Mouse (Mus musculus): ENCODE measurements around the gene Zmym5.
"Not testable (repeated sequence)": the region's sequence is repeated elsewhere in the genome, so short reads cannot be mapped to it uniquely, and the experiment has no call there.

Gene Zmym5

GRCm38 (mm10) chr14:56811701-56812339 is at the start of gene Zmym5:
TSS of gene Zmym5 (minus strand) at chr14:56811716.
- peak; percentile 90 for DNase-seq

- DNase-seq: no peak
Measured at GRCm38 (mm10) chr14:56849681-56850080, 38.2 kb upstream of the Zmym5 start.

- DNase-seq: no peak
Measured at GRCm38 (mm10) chr14:56848322-56848721, 36.8 kb upstream of the Zmym5 start.

- DNase-seq: no peak
Measured at GRCm38 (mm10) chr14:56844507-56844906, 33.0 kb upstream of the Zmym5 start.

GRCm38 (mm10) chr14:56844033-56844432 is 32.5 kb upstream of the Zmym5 start:
- no peak for DNase-seq

GRCm38 (mm10) chr14:56834576-56834975 is 23.1 kb upstream of the Zmym5 start:
- DNase-seq: not testable (repeated sequence)

GRCm38 (mm10) chr14:56833211-56833610 is 21.7 kb upstream of the Zmym5 start:
- DNase-seq: not testable (repeated sequence)

- DNase-seq: no peak
Measured at GRCm38 (mm10) chr14:56832563-56833113, 21.1 kb upstream of the Zmym5 start.

- DNase-seq: no peak
Measured at GRCm38 (mm10) chr14:56832147-56832546, 20.6 kb upstream of the Zmym5 start.

- no peak for DNase-seq
Measured at GRCm38 (mm10) chr14:56830491-56831045, 19.1 kb upstream of the Zmym5 start.

GRCm38 (mm10) chr14:56824562-56824961 is 13.0 kb upstream of the Zmym5 start:
- DNase-seq: no peak

GRCm38 (mm10) chr14:56817616-56818015 is 6.1 kb upstream of the Zmym5 start:
- DNase-seq: no peak

GRCm38 (mm10) chr14:56817131-56817530 is 5.6 kb upstream of the Zmym5 start:
- DNase-seq: no peak

GRCm38 (mm10) chr14:56816541-56816940 is 5.0 kb upstream of the Zmym5 start:
- DNase-seq: no peak

GRCm38 (mm10) chr14:56812520-56813036 is 1.1 kb upstream of the Zmym5 start:
- peak; percentile 78 for DNase-seq

GRCm38 (mm10) chr14:56810781-56811690 is 480 bp downstream of the Zmym5 start:
- peak; percentile 45 for DNase-seq

- DNase-seq: peak; percentile 33
Measured at GRCm38 (mm10) chr14:56793243-56793642, 18.3 kb downstream of the Zmym5 start.

GRCm38 (mm10) chr14:56784575-56784974 is 26.9 kb downstream of the Zmym5 start:
- DNase-seq: no peak

GRCm38 (mm10) chr14:56778933-56779300 is 32.6 kb downstream of the Zmym5 start:
- no peak for DNase-seq

GRCm38 (mm10) chr14:56778200-56778932 is 33.1 kb downstream of the Zmym5 start, which contains the start of gene Pspc1:
TSS of gene Pspc1 (minus strand) at chr14:56778316.
- peak; percentile 97 for DNase-seq

- peak; percentile 65 for DNase-seq
Measured at GRCm38 (mm10) chr14:56777360-56778136, 34.0 kb downstream of the Zmym5 start.
